ENCODE assay signal across 7 mouse cellular contexts in genomic region chr12:8306432-8306831, GRCm38 (mm10). TPM values are rescaled to one million over a fixed set of nuclear protein-coding genes. Genes with fewer than 3 reads are reported as not detected.
DNase-seq lines count a peak whose midpoint lies in the region; TF ChIP-seq lines count a peak whose summit lies in the region.

No protein-coding gene starts in this region.

- no peak for TF ChIP-seq EP300 in MEL (IDR thresholded peaks at IDR 0.05; ENCODE audit: low read depth in 1 of 2, low read length in 2 of 2)

- no peak for TF ChIP-seq POLR2A in MEL (IDR thresholded peaks at IDR 0.05; ENCODE audit: control insufficient read depth in 1 of 2, insufficient read depth in 1 of 2, low read depth in 1 of 2, low read length in 2 of 2, poor library complexity in 1 of 2)
- TF ChIP-seq POLR2A in bone marrow macrophage, adult 2 months (IDR thresholded peaks at IDR 0.05; ENCODE audit: borderline replicate concordance, low read depth, low read length) = no peak
- no peak for TF ChIP-seq POLR2A in embryonic fibroblast, embryonic 13.5 days (IDR thresholded peaks at IDR 0.05; ENCODE audit: low read depth, low read length)

- H3K27ac ChIP-seq in MEL (ENCODE audit: control insufficient read depth, low read depth, low read length) = no peak overlapping the region
- H3K27ac ChIP-seq in bone marrow macrophage, adult 2 months (ENCODE audit: insufficient read depth, low read depth, low read length) = no peak overlapping the region
- H3K27ac ChIP-seq in embryonic fibroblast, embryonic 13.5 days (ENCODE audit: insufficient read depth, low read length) = no peak overlapping the region

- no peaks in the 10 kb centered on the region; a peak in 1 of 4 replicates for H3K27me3 ChIP-seq in MEL (ENCODE audit: control insufficient read depth in 1 of 2, insufficient read depth in 2 of 2, low read length in 2 of 2)

- no peaks in the 10 kb centered on the region for H3K36me3 ChIP-seq in MEL (ENCODE audit: control insufficient read depth in 1 of 2, insufficient read depth in 2 of 2, low read length in 2 of 2)

- H3K4me1 ChIP-seq in MEL (ENCODE audit: control insufficient read depth in 1 of 2, insufficient read depth in 2 of 2, low read length in 2 of 2) = 0 out of 4 replicates have a peak, but pooled peaks cover 0 to 2% of the 10 kb centered on the region in 2 experiments
- no peaks in the 10 kb centered on the region for H3K4me1 ChIP-seq in bone marrow macrophage, adult 2 months (ENCODE audit: control insufficient read depth, insufficient read depth, low read length)
- H3K4me1 ChIP-seq in embryonic fibroblast, embryonic 13.5 days (ENCODE audit: control insufficient read depth, insufficient read depth, low read length) = no peaks in the 10 kb centered on the region

- no peaks in the 10 kb centered on the region for H3K79me2 ChIP-seq in MEL (ENCODE audit: control insufficient read depth, insufficient read depth, low read length, poor library complexity)

- H3K9ac ChIP-seq in MEL (ENCODE audit: control insufficient read depth, low read depth, low read length, poor library complexity, severe bottlenecking) = no peak overlapping the region

- TF ChIP-seq CTCF in MEL (IDR thresholded peaks at IDR 0.05 in 2 of 3, conservative IDR thresholded peaks at IDR 0.05 in 1 of 3; ENCODE audit: control insufficient read depth in 1 of 3, insufficient read depth in 1 of 3, low read depth in 2 of 3, low read length in 3 of 3, poor library complexity in 1 of 3, severe bottlenecking in 1 of 3) = peak; percentile 86 to 95 (median 87)
- peak; percentile 94 for TF ChIP-seq CTCF in bone marrow macrophage, adult 2 months (IDR thresholded peaks at IDR 0.05; ENCODE audit: low read depth, low read length)
- TF ChIP-seq CTCF in embryonic fibroblast, embryonic 13.5 days (IDR thresholded peaks at IDR 0.05; ENCODE audit: borderline replicate concordance, insufficient read depth, low read length) = peak; percentile 71; the same call in 1 of the 2 replicates

- peak; percentile 95 for TF ChIP-seq RAD21 in MEL (IDR thresholded peaks at IDR 0.05; ENCODE audit: low read depth, low read length)

- no peak overlapping the region for H3K4me3 ChIP-seq in MEL (ENCODE audit: control insufficient read depth in 1 of 2, insufficient read depth in 1 of 2, low read depth in 2 of 2, low read length in 2 of 2)
- H3K4me3 ChIP-seq in bone marrow macrophage, adult 2 months (ENCODE audit: insufficient read depth, low read length) = no peak overlapping the region
- no peak overlapping the region for H3K4me3 ChIP-seq in embryonic fibroblast, embryonic 13.5 days (ENCODE audit: insufficient read depth, low read length)

- DNase-seq in MEL (ENCODE audit: low read depth, low spot score) = peak; percentile 78
- peak; percentile 74 for DNase-seq in heart, postnatal 4 days
- DNase-seq in layer of hippocampus, postnatal 10 days (ENCODE audit: low spot score in 2 of 2) = peak; percentile 77 to 81
- peak; percentile 70 for DNase-seq in lung, postnatal 36 days
- DNase-seq in right cerebral cortex, postnatal 14 days = peak; percentile 62

- H3K9me3 ChIP-seq in MEL (replicated peaks; ENCODE audit: insufficient read depth, low read length) = no peaks in the 10 kb centered on the region

TF ChIP-seq in MEL, 35 proteins besides CTCF, POLR2A, EP300 and RAD21:
- peak; percentile 89 for TF ChIP-seq SMC3 (IDR thresholded peaks at IDR 0.05; ENCODE audit: low read depth, low read length)
- TF ChIP-seq ZC3H11A (IDR thresholded peaks at IDR 0.05; ENCODE audit: low read depth, low read length) = peak; percentile 87
- TF ChIP-seq BHLHE40 (IDR thresholded peaks at IDR 0.05; ENCODE audit: borderline replicate concordance, low read depth, low read length) = no peak

RNA-seq across cellular contexts. Expression of gene Gdf7, which starts 4.7 kb away (rescaled TPM):
- total RNA-seq in MEL (2012; rRNA removed) = not detected in 2 replicates
- not detected for polyA plus RNA-seq in MEL (2012; ENCODE audit: insufficient read depth in 1 of 2, insufficient read length in 2 of 2, low read depth in 1 of 2, low replicate concordance in 2 of 2, missing spikeins in 1 of 2)
- polyA plus RNA-seq in bone marrow macrophage, adult 2 months (2012; ENCODE audit: insufficient read depth, insufficient read length, missing spikeins) = not detected in 2 replicates
- polyA plus RNA-seq in embryonic fibroblast, embryonic 13.5 days (2011; ENCODE audit: insufficient read length, low read depth, missing spikeins) = 0.70 and 1.4 TPM in 2 replicates
- total RNA-seq in heart, postnatal 4 days (2021) = under 1 TPM; 0.19 to 0.25 TPM
- not detected for total RNA-seq in layer of hippocampus, postnatal 10 days (2021)

RNA-seq across cellular contexts. Expression of gene Hs1bp3, which starts 6.8 kb away (rescaled TPM):
- 4.7 and 5.4 TPM in 2 replicates for total RNA-seq in MEL (2012; rRNA removed)
- polyA plus RNA-seq in MEL (2012; ENCODE audit: insufficient read depth in 1 of 2, insufficient read length in 2 of 2, low read depth in 1 of 2, low replicate concordance in 2 of 2, missing spikeins in 1 of 2) = 10 to 100 TPM in 1 of 2 experiments, not detected in 1; 17.4 TPM
- polyA plus RNA-seq in bone marrow macrophage, adult 2 months (2012; ENCODE audit: insufficient read depth, insufficient read length, missing spikeins) = 29.8 and 33.4 TPM in 2 replicates
- polyA plus RNA-seq in embryonic fibroblast, embryonic 13.5 days (2011; ENCODE audit: insufficient read length, low read depth, missing spikeins) = 20.5 and 22.9 TPM in 2 replicates
- total RNA-seq in heart, postnatal 4 days (2021) = 10 to 100 TPM in 1 of 2 experiments, 1 to 10 TPM in 1; 7.2 to 11.0 TPM
- total RNA-seq in layer of hippocampus, postnatal 10 days (2021) = 10 to 100 TPM; 10.5 to 12.0 TPM
